Mouse (Mus musculus): ENCODE measurements at regions not wholly inside any gene's neighbourhood (a gene's known extent, or its start where the extent isn't known, plus 50 kb on each side); places are given as distances from the start of the nearest gene placed in this dataset.

DNA sequence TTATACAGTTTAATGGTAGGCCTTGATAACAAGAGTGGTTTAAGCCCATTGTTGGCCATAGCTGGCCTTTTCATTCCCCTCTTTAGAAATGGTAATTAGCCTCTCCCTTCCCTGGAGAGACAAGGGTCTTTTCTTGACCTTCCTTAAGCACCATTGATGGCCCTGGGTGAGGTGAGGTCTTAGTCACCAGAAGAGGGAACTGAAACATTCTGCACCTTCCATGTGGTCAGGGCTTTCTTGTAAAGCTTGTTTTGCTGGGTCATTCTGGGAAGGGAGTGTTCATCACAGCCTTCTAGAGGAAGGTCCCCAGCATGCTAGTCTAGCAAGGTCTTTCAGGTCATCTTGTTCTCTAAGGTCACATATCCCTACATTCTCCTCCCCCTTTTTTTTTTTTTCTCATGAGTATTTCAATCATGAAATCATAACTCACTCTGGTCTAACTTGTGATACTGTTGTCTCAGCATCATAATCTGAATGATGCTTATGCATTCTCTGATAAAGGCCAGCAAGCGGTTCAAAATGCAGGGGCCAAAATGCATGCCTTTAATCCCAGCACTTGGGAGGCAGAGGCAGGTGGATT is 315.2 kb upstream of the Meis1 start:
- no peak for TF ChIP-seq POLR2A (IDR thresholded peaks at IDR 0.05; ENCODE audit: low read depth, low read length)
- no peak for TF ChIP-seq CTCF (conservative IDR thresholded peaks at IDR 0.05 in 1 of 2, IDR thresholded peaks at IDR 0.05 in 1 of 2; ENCODE audit: low read depth in 2 of 2, low read length in 2 of 2)
- TF ChIP-seq GABPA (IDR thresholded peaks at IDR 0.05; ENCODE audit: insufficient replicate concordance, low read depth, low read length), result no peak
- TF ChIP-seq NELFE (IDR thresholded peaks at IDR 0.05; ENCODE audit: low read depth, low read length), result no peak
- TF ChIP-seq ZKSCAN1 (IDR thresholded peaks at IDR 0.05; ENCODE audit: borderline replicate concordance, low read depth, low read length), result no peak
- no peak for TF ChIP-seq POLR2AphosphoS2 (IDR thresholded peaks at IDR 0.05; ENCODE audit: low read depth, low read length)
- TF ChIP-seq EP300 (IDR thresholded peaks at IDR 0.05; ENCODE audit: low read length), result peak; percentile 99
- peak; percentile 78 for TF ChIP-seq SIN3A (IDR thresholded peaks at IDR 0.05; ENCODE audit: low read length)
- TF ChIP-seq MAX (IDR thresholded peaks at IDR 0.05; ENCODE audit: low read length), result peak; percentile 92
